Mouse (Mus musculus): Measurements from ENCODE around the gene Otoa.

Gene Otoa

GRCm38 (mm10) chr7:121081350-121081749, at the start of gene Otoa:
Gene Otoa (plus strand): TSS chr7:121081650.
- DNase-seq (ENCODE audit: low read depth, low spot score): no peak

GRCm38 (mm10) chr7:121033856-121034652, 47.4 kb upstream of the Otoa start, which contains the start of gene Mettl9:
Gene Mettl9 (plus strand): TSS chr7:121034445.
- DNase-seq (ENCODE audit: low read depth, low spot score): peak; percentile 96

- DNase-seq (ENCODE audit: low read depth, low spot score): no peak
These were observed 46.7 kb upstream of the Otoa start for GRCm38 (mm10) chr7:121034701-121035141.

- no peak for DNase-seq (ENCODE audit: low read depth, low spot score)
These were observed 46.2 kb upstream of the Otoa start for GRCm38 (mm10) chr7:121035161-121035721.

- no peak for DNase-seq (ENCODE audit: low read depth, low spot score)
These were observed 40.9 kb upstream of the Otoa start for GRCm38 (mm10) chr7:121040595-121040994.

- no peak for DNase-seq (ENCODE audit: low read depth, low spot score)
These were observed 39.5 kb upstream of the Otoa start for GRCm38 (mm10) chr7:121041989-121042388.

- DNase-seq (ENCODE audit: low read depth, low spot score): no peak
These were observed 38.4 kb upstream of the Otoa start for GRCm38 (mm10) chr7:121043004-121043403.

GRCm38 (mm10) chr7:121043510-121043909, 37.9 kb upstream of the Otoa start:
- DNase-seq (ENCODE audit: low read depth, low spot score): no peak

GRCm38 (mm10) chr7:121044251-121044650, 37.2 kb upstream of the Otoa start:
- DNase-seq (ENCODE audit: low read depth, low spot score): no peak

- no peak for DNase-seq (ENCODE audit: low read depth, low spot score)
These were observed 35.6 kb upstream of the Otoa start for GRCm38 (mm10) chr7:121045671-121046453.

- no peak for DNase-seq (ENCODE audit: low read depth, low spot score)
These were observed 33.8 kb upstream of the Otoa start for GRCm38 (mm10) chr7:121047624-121048023.

- DNase-seq (ENCODE audit: low read depth, low spot score): no peak
These were observed 28.4 kb upstream of the Otoa start for GRCm38 (mm10) chr7:121053071-121053470.

- DNase-seq (ENCODE audit: low read depth, low spot score): no peak
These were observed 21.8 kb upstream of the Otoa start for GRCm38 (mm10) chr7:121059477-121060218.

- no peak for DNase-seq (ENCODE audit: low read depth, low spot score)
These were observed 17.1 kb upstream of the Otoa start for GRCm38 (mm10) chr7:121064309-121064708.

GRCm38 (mm10) chr7:121071276-121071675, 10.2 kb upstream of the Otoa start:
- DNase-seq (ENCODE audit: low read depth, low spot score): no peak

GRCm38 (mm10) chr7:121072506-121072905, 8.9 kb upstream of the Otoa start:
- no peak for DNase-seq (ENCODE audit: low read depth, low spot score)

GRCm38 (mm10) chr7:121074281-121074680, 7.2 kb upstream of the Otoa start, which contains the start of gene Igsf6:
Gene Igsf6 (minus strand): TSS chr7:121074572.
- no peak for DNase-seq (ENCODE audit: low read depth, low spot score)

GRCm38 (mm10) chr7:121074801-121075400, 6.5 kb upstream of the Otoa start:
- no peak for DNase-seq (ENCODE audit: low read depth, low spot score)

GRCm38 (mm10) chr7:121075416-121075815, 6.0 kb upstream of the Otoa start:
- no peak for DNase-seq (ENCODE audit: low read depth, low spot score)

- DNase-seq (ENCODE audit: low read depth, low spot score): no peak
These were observed 4.1 kb upstream of the Otoa start for GRCm38 (mm10) chr7:121077311-121077710.

GRCm38 (mm10) chr7:121077829-121078228, 3.6 kb upstream of the Otoa start:
- DNase-seq (ENCODE audit: low read depth, low spot score): peak; percentile 52
